Mouse (Mus musculus) gastrocnemius, adult 2 months (tissue): Measurements from ENCODE around the gene Sfxn3. TPM values are rescaled to one million over a fixed set of nuclear protein-coding genes. Genes with fewer than 3 reads are reported as not detected.
"Not testable (repeated sequence)": the region's sequence is repeated elsewhere in the genome, so short reads cannot be mapped to it uniquely, and the experiment has no call there.

Source experiments
- DNase-seq: peaks from one replicate; pipeline ENCODE4 v3.0.0; 2022
- H3K27ac ChIP-seq: fragments of 200-600 bp; 2 replicates; pipeline ENCODE4 v1.8.1; 2022; ENCODE audit warnings: mild to moderate bottlenecking
- H3K4me3 ChIP-seq: fragments of 200-600 bp; 2 replicates; pipeline ENCODE4 v1.8.1; 2022; ENCODE audit warnings: mild to moderate bottlenecking, moderate library complexity
- CTCF ChIP-seq: fragments of 200-600 bp; IDR thresholded peaks from 2 replicates; pipeline ENCODE4 v1.8.1; 2022; ENCODE audit warnings: antibody characterized with exemption, mild to moderate bottlenecking, moderate library complexity
- intact Hi-C: fragments of 180-260 bp; cut with DNase I; formaldehyde crosslinking; loops from one replicate; pipeline ENCODE4 v1.15.1; 2025
- total RNA-seq, 2 experiments: library from RNA; stranded (reverse); gene quantifications; 2 replicates each; pipeline ENCODE4 v1.2.3; 2021

The Sfxn3 gene
- total RNA-seq, 2 experiments from 2014 or later, result 17.1 to 25.1 TPM

DNA sequence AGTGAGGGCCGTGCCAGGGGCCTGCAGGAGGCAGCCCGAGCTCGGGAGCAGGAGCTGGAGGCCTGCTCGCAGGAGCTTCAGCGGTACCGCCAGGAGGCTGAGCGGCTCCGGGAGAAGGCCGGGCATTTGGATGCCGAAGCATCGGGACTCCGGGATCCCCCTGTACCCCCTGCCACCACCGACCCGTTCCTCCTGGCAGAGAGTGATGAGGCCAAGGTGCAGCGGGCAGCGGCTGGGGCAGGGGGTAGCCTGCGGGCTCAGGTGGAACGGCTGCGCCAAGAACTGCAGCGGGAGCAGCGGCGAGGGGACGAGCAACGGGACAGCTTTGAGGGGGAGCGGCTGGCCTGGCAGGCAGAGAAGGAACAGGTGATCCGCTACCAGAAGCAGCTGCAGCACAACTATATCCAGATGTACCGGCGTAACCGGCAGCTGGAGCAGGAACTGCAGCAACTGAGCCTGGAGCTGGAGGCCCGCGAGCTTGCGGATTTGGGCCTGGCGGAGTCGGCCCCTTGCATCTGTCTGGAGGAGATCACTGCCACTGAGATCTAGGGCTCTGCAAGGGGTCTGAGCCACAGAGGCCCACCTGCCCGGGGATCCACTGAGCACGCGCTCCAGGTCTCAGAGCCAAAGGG, 21.2 kb upstream of the Sfxn3 start:
- TF ChIP-seq CTCF, result no peak
- peak; percentile 48 for DNase-seq
- intact Hi-C loops, result no loop called here
- H3K4me3 ChIP-seq, result no peak overlapping the region
- H3K27ac ChIP-seq, result peak overlapping the region; percentile 86

DNA sequence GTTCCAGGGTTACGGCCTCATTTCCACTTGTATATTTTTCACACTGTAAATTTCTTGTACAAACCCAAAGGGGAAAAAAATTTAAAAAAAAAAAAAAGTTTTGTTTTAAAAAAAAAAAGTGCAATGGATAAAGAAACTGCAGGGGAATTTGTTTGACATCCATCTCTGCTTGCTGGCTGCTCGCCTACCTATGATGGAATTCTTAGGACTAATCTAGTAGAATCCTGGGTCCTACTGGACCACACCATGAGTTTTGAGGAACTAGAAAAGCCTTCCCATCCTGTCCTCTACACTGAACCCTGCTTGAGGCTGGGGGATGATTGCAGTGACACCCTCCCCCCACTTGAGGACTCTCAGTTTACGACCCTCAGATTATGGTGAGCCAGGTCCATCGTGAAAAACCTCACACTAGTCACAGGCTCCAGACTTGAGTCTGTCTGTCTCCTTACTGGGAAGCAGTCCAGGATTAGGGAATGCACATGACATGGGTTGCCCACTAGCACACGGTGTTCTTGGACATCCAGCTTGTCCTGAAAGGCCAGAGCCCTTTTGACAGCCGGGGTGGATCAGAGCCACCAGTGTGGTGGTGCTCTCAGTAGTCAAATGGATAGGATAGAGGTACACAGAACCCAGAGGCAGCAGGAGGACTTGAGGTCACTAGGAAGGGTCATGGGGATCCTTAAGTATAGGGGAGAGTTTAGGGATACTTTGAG, 20.2 kb upstream of the Sfxn3 start:
- TF ChIP-seq CTCF, result no peak
- peak overlapping the region; percentile 86 for H3K27ac ChIP-seq
- peak; percentile 82 for DNase-seq
- intact Hi-C loops, result no loop called here
- H3K4me3 ChIP-seq, result no peak overlapping the region

DNA sequence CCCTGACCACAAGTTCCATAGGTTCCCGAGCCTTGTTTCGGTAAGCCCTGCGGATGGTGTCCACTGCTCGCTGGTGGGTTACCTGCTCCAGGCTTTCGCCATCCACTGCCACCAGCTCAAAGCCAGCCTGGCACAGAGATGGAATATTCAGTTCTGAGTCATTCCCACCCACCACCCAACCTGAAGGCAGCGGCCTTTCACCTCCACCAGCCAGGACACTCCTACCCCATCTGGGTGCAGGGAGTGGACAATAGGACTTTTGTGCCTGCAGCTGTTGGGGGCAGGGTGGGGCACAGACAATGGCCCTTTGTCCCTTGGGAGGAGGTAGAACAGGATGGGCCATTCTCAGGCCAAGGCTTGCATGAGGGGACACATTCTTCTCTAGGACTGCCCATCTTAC, 19.5 kb upstream of the Sfxn3 start:
- intact Hi-C loops, result no loop called here
- Histone ChIP-seq H3K27ac (peak overlapping the region; percentile 86), H3K4me3 (no peak overlapping the region)
- TF ChIP-seq CTCF, result no peak
- peak; percentile 46 for DNase-seq

DNA sequence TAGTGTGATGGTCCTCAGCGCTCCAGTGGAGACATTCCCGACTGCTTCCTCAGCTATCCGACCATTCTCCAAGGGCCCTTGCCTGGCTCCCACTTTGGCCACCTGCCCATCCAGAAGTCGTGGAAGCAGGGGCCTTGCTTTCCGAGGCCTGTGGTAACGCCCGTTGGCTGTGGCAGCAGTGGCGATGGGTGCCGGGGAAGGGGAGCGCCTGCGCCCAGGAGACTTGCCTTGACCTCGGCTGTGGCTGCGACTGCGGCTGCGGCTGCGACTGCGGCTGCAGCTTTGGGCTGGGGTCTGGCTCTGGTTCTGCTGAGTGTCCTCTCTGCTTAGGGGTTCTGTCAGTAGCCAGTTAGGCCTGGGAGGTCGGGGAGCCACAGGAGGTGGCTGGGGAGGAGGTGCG, 18.6 kb upstream of the Sfxn3 start:
- TF ChIP-seq CTCF, result no peak
- Histone ChIP-seq H3K27ac (peak overlapping the region; percentile 86), H3K4me3 (no peak overlapping the region)
- intact Hi-C loops, result no loop called here
- DNase-seq, result peak; percentile 54

DNA sequence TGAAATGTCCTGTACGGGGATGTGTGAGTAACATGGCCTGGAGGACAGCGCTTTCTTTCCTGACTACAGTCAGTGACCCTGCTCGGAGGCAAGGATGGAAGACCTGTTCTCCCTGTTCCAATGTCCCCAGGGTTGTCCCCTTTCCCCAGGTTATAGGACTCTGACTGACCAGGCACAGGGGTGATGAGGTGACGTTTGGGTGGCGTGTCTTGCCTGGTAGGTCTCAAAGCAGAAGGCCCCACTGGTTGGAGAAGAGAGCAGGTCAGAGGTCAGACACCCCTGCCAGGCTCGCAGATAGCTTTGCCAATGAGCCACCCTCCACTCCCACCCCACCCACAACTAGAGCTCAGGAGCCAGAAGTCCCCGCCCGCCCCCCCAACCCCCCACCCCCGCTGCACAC, 17.7 kb upstream of the Sfxn3 start:
- intact Hi-C loops, result no loop called here
- H3K4me3 ChIP-seq, result no peak overlapping the region
- peak overlapping the region; percentile 86; the same call in 1 of the 2 replicates for H3K27ac ChIP-seq
- TF ChIP-seq CTCF, result no peak
- peak; percentile 31 for DNase-seq

DNA sequence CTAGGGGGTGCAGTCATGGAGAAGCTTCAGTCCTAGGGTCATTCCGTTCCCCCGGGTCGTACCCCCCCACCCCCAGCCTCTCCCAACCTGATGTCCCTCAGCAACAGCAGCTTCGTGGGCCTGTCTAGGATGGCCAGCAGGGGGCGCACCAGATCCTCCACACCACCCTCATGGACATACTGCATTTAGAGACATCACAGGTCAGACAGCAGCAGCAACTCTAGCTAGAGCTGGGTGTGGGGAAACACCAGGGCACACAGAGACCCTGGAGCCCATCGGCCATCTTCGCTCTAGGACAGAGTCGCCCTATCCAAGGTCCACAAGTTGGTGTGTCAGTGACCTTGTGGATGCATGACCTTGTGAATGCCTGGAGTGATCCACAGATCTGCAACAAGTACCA, 17.2 kb upstream of the Sfxn3 start:
- intact Hi-C loops, result no loop called here
- TF ChIP-seq CTCF, result peak; percentile 76
- H3K27ac ChIP-seq, result peak overlapping the region; percentile 86
- no peak overlapping the region for H3K4me3 ChIP-seq
- peak; percentile 84 for DNase-seq

DNA sequence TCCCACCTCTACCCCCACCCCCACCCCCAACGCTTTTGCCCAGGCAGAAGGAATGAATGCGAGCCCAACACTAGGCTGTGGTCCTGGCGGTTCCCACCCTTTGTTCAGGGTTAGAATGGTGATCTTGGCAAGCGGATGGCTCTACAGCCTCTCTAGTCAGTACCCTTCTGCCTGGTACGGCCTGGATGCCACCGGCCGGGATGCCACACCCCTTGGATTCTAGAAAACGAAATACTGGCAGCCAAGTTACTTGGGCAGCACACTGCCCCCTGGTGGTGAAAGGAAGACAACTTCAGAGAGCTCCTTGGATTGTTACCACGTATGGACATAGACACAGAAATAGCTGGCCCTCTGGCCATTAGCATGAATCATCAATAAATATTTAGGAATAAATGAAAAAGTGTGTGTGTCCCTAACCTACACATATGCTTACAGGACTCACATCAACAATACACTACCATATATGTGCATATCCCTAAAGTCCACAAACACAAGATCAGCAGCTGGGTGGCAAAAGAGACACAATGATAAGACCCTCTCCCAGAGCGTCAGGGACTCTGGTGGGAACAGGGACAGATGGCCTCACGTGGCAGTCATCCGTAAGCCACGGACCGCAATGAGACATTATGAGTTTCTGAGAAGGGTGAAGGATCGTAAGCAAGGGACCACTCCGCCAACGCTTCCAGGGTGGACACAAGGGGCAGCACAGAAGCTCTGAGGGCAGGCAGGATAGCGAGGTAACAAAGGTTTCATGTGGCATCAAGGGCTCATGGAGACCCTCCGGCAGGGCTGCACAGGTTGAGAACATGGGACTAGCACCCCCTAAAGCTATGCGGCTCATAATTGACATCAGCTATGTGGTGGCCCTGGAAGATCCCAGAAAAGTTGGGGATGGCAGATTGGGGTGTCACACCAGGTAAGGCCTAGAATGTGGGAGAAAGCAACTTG, 16.3 kb upstream of the Sfxn3 start:
- H3K4me3 ChIP-seq, result peak overlapping the region; percentile 58
- peak; percentile 85 for DNase-seq
- intact Hi-C loops, result loop anchor here (1.0 kb wide), 1 partner anchor 19 kb away; no protein-coding TSS in a partner anchor
- peak; percentile 87 for TF ChIP-seq CTCF
- peak overlapping the region; percentile 63 for H3K27ac ChIP-seq

DNA sequence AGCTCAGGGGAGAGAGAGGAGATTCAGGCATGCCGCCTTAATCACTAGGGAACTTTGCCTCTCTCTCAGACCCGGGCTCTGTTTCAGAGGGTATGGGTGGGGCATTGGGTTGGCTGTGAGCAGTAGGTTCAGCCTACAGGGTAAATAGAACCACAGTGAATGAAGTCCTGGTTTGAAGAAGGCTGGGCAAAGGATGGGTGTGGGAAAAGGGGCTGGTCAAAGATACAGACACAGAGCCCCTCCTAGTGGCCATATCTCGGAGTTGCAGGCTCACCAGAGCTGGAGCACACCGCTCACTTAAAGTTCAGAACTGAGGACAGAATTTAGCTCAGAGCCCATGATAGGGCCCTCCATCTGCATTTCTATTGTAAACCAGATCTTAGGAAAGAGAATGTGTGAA, 15.5 kb upstream of the Sfxn3 start:
- peak; percentile 84 for DNase-seq
- intact Hi-C loops, result loop anchor here (1.0 kb wide), 1 partner anchor 19 kb away; no protein-coding TSS in a partner anchor
- peak; percentile 95 for TF ChIP-seq CTCF
- H3K4me3 ChIP-seq, result no peak overlapping the region
- peak overlapping the region; percentile 63 for H3K27ac ChIP-seq

DNA sequence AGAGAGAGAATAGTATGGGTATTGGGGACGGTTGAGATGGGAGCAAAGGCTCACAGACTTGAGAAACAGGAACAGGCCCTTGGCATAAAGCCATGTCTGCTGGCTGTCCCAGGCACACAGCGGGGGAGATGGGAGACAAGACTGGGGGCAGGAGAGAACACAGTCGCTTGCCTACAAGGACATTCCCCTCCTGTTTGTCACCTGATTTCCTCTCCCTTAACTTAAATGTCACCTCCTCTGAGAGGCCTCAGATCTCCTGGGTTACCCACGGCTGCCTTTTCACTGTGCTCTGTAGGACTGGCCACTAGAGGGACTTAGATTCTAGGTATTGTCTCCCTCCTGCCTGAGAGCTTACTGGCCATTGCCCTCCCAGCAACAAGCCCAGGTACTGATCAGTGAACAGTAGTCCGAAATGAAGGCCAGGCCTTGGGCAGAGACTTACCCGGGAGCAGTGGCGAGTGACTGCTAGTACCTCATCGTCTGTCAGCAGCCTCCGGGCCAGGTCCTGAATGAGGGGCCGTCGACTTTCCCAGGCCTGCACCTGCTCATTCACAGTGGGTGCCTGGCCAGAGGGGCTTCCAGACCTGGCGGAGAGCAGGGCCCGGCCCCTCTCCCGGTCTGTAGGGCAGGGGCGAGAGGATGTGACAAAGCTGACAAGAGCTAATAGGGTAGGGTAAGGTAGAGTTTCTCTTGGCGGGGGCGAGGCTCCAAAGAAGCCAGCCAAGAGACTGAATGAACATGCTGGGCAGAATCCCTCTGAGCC, 14.6 kb upstream of the Sfxn3 start:
- H3K4me3 ChIP-seq, result no peak overlapping the region
- peak overlapping the region; percentile 63 for H3K27ac ChIP-seq
- DNase-seq, result peak; percentile 50
- intact Hi-C loops, result no loop called here
- peak; percentile 54 for TF ChIP-seq CTCF

DNA sequence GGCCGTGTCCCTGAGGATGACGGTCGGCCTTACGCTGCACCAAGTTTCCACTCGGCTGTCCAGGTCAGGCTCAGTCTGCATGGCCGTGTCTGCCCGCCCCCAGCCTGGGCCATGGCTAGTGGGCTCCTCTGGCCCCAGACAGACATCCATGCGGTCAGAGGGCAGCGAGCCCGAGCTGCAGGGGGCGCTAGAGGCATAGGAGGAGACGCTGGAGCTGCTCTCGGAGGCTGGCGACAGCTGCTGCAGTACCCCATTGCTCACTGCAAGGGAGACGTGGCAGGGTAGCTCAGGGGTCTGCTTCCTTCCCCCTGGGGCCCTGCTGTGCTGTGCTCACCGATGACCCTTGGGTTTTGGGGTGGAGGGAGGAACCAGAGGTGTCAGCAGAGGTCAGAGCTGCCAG, 10.4 kb upstream of the Sfxn3 start:
- Histone ChIP-seq H3K4me3 (no peak overlapping the region), H3K27ac (peak overlapping the region; percentile 21; the same call in 1 of the 2 replicates)
- TF ChIP-seq CTCF, result peak; percentile 84
- intact Hi-C loops, result loop anchor here (1.0 kb wide), 1 partner anchor 27 kb away; no protein-coding TSS in a partner anchor
- DNase-seq, result peak; percentile 90

DNA sequence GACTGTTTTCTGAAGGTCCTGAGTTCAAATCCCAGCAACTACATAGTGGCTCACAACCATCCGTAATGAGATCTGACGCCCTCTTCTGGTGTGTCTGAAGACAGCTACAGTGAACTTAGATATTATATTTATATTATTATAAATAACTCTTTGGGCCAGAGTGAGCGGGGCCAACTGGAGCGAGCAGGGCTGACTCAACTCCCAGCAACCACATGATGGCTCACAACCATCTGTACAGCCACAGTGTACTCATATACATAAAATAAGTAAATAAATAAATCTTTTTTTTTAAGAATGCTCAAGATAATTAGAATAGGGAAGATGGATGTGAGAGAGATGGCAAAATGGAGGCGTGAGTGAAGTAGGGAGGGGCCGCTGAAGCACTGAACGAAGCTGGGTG, 9.1 kb upstream of the Sfxn3 start:
- H3K27ac ChIP-seq, intact Hi-C loops, DNase-seq, H3K4me3 ChIP-seq: not testable (repeated sequence)

DNA sequence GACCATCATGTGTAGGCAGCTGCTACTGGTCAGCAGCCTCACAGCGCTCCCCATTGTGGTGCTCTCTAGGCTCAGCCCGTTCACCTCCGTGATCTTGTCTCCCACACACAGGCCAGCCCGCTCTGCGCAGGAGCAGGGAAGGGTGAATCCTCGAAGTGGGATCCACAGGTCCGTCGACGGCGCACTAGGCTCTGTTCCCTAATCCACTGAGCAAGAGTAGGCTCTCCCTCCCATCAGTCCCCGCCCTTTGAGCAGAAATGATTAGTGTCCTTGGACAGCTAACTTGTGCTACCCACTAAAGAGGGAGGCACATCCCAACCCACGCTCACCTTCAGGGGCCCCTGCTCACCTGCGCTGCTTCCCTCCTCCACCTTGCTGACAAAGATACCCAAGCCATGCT, 7.1 kb upstream of the Sfxn3 start:
- intact Hi-C loops, result no loop called here
- DNase-seq, result peak; percentile 16
- H3K4me3 ChIP-seq, result no peak overlapping the region
- TF ChIP-seq CTCF, result no peak
- H3K27ac ChIP-seq, result peak overlapping the region; percentile 24
